Mouse (Mus musculus) c-Kit-positive CD71-negative TER-119-negative erythroid progenitor cells, embryonic 14.5 days (primary cell): ENCODE measurements around the gene 4933427I04Rik.

Experiments
- DNase-seq: peaks from one replicate; pipeline ENCODE4 v3.0.0-alpha.2; 2013; ENCODE audit warnings: low read depth

4933427I04Rik gene

DNA sequence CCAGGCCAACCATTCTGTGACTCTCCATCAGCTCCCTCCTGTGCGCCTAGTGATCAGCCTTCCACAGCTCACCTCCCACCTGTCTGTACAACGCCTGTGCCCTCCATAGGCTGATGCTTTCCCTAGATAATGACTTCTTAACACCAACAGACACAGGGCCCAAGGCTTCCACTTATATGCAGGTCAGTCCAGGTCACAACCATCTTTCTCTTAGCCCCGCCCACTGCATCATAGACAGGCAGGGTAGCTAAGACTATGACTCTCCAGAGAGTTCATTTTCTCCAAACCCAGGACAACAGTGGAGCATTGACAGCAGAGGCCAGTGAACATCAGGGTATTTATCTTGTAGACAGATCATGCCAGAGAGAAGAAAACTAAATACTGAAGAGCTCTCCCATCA is at the start of gene 4933427I04Rik:
4933427I04Rik (plus strand) TSS at position 301 of the 400 bp plus-strand sequence.
- no peak for DNase-seq

DNA sequence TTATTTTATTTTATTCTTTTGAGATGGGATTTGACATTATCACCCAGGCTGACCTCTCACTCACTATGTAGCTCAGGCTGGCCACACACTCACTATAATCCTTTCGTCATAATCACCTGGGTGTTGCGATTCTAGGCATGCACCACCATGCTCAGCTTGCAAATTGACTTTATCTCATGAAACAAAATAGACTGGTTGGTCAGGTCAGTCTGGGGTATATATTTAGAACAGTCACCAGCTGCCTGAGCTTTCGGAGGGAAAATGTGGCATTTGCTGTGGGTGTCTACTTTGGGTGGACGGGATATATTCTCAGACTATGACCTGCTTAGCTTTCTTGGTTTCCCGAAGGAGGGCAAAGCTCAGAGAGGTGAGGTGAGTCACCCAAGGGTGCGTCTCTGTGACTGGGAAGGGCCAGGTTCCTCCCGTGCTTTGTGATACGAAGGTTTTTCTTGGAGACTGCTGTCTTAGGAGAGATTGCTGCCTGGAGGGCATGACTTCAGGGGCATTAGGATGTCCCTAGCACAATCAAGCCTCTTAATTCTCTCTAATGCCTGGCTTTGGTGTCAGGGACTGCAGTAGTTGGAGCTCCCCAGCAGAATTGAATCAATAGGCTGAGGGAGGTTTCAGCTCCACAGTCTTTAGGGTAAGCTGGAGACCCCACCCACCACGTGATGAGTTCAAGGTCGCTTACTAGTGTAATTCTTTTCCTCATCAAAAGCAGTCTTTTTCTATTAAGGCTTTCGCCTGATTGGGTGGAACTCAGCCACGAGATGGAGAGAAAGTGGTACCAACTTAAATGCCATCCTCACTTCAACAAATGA is 48.8 kb upstream of the 4933427I04Rik start:
- DNase-seq = no peak

DNA sequence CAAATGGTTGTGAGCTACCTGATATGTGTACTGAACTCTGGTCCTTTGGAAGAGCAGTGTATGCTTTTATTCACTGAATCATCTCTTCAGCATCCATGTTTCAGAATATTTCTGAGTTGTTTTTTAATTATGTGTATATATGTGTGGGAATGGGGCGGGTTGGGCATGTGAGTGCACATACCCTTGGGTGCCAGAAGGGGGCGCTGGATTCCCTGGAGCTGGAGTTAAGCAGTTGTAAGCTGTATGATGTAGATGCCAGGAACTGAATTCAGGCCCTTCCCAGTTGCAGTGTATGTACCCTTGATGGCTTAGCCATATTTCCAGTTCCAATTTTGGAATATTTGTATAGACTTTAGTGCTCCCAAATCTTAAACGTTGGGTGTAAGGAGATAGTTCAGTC is 47.0 kb upstream of the 4933427I04Rik start:
- DNase-seq = no peak

DNA sequence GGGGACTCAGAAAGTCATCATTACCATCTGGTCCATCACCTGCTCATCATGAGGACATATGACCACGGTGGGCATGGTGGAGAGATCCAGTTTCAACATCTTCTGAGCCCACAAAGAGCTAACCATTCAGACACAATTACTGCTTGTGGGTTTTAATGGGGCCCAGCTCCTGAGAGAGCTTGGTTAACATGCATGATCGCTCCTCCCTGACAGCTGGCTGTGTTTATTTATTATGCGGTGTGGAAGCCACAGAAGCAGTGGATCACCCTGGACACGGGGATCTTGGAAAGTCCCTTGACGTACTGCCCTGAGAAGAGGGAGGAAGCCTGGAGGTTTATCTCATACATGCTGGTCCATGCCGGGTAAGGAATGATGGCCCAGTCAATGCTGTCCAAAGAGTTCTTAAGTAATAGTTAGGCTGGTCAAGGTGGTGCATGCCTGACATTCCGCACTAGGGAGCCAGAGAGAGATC is 45.4 kb upstream of the 4933427I04Rik start:
- DNase-seq = no peak

DNA sequence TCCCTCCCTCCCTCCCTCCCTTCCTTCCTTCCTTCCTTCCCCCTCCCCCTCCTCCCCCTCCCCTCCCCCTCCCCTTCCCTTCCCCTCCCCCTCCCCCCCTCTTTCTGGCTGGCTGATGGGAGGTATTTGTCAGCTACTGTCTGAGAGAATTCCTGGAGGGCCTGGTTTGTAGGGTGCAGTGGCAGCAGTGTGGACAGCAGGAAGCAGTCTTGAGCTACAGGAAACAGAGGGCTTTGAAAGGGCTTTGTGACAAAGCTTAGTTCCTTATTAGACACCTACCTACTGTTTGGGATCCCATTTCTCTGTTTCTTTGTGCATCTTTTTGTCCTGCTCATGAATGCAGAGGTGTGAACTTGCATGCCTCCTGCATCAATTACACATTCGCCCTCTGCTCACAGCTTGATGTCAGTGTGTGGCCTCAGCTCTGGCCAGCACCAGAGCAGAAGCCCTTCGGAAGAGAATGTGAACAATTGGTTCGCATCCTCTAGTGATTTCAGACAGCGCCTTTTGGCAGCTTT is 40.3 kb upstream of the 4933427I04Rik start:
- no peak for DNase-seq

DNA sequence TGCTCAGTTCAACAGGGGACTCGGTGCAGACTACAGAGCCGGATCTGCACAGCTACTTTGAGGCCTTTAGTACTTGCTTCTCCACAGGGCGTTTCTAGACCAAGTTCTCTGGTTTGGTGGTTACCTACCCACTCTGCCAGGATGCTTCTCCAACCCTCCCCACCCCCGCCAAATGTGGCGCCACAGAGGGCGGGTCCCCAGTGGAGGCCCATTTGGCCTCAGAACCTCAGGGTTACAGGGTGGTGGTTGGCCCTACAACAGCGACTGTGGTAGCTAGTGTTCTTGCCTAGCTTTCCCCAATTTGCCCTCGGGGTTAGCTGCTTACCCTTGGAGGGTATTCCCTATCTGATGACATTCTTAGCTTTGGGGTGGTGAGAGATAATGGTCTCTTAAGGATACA is 17.4 kb upstream of the 4933427I04Rik start:
- DNase-seq = no peak

DNA sequence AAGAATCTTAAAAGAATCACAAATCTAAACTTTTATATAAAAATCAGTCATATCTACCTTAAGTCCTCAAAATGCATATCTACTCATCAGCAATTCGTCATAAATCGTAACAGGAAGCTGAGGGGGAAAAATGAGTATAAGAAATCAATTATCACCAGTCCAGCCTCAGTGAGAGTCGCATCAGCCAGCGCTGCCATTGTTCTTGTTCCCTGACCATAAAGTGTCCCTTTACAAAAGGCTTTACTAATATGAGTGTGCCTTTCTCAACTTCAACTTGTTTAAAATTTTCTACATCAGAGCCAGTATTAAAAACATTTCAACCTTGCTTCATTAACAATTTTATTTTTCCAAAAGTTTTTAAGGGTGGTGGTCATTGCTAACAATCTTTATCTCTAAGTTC is 2.6 kb upstream of the 4933427I04Rik start:
- DNase-seq = no peak

DNA sequence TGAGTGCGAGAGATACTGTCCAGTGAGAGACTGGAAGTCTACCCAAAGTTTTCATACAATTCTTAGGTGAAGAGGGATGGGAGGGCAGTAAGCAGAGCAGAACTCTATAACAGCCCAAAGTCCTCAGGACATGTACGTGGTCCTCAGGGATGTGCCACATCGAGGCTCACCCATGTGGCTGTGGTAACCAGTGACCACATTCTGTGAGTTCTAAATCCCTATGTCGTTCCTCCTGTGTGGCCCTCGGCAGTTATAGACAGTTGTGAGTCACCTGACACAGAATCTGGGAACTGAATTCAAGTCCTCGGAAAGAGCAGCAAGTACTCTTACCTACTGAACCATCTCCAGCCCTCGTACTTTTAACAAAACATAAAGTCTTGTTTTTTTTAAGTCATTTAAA is 1.4 kb upstream of the 4933427I04Rik start:
- DNase-seq = no peak

DNA sequence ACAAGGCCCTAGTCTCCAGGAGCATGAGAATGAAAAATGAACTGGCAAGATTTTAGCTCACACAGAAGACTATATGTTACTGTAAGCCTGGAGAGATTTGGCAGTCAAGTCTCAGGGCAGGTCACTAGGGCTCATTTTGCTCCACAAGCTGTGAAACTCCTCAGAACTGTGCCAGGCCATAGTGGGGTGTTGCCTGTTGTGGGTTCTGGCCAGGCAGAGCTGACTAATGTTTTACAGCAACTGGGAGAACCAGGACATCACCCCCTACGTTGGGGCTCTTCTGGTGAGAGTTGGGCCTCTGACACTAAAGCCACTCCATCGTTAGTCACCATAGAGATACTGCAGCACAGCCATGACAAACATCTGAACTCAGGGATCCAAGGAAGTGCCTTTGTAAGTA is 324 bp downstream of the 4933427I04Rik start:
- DNase-seq = no peak

DNA sequence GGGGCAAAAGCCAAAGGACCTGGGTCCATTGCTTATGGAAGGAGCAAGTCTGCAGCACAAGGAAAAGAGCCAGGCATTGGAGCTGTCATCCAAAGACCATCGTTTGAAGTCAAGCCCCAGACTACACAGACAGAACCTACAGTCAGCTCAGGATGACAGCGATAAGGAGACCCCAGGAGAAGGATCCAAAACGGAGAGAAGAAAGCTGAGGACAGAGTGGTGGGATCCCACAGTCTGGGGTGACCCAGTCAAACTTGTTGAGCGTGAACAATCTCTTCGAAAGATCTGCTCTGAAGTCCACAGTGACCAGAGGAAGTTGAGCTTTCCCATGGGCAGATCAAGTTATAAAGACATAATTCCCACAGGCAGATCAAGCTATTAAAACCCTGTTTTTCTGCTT is 1.1 kb downstream of the 4933427I04Rik start:
- no peak for DNase-seq

DNA sequence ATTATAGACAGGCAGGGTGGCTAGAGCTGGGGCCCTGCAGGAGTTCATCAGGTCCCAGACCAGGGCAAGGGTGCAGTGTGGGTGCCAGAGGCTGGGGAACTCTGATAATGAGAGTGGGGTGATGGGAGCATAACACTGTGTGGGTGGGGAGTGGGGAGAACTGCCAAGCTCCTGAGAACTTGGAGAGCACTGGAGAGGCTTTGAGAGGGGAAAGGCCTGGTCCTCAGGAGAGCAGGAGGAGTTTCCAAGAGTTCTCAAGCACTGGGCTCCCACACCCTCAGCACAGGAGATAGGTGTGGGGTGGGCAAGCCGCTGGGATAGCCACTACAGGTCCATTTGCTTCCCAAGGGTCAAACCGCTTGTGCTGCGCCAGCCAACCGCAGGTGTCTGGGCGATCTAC is 34.2 kb downstream of the 4933427I04Rik start:
- DNase-seq = no peak

DNA sequence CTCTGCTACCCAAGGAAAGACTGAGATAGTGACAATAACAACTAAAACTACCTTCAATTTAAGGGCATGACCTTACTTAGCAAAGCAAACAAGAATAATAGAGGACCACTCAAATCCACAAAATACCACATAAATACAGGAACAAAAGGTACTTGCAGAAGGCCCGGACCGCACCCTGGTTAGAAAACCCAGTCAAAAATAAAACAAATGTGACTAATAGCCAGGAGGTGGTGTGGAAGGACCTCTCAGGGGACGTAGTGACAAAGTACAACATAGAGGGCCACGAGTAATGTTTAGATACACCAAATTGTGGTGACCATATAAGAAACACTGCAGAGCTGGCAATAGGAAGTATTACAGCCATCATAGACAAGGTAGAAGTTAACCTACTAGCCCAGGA is 34.8 kb downstream of the 4933427I04Rik start:
- DNase-seq = no peak

DNA sequence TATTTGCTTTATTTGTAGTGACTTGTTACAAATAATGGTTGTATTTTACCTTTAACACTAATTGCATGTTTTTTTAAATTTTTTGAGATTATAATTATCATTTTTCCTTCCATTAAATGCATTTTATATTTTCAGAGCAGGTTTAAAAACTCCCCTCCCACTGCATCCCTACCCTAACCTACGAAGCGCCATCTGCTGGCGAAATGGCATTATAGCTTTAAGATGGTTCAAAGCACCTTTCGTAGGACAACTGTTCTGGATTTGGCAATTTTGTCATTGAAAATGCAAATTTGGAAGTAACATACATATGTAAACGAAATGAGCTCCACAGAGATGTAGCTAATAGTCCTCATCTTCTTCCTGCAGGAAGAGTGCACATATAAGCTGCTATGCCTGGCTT is 39.2 kb downstream of the 4933427I04Rik start:
- DNase-seq = no peak

DNA sequence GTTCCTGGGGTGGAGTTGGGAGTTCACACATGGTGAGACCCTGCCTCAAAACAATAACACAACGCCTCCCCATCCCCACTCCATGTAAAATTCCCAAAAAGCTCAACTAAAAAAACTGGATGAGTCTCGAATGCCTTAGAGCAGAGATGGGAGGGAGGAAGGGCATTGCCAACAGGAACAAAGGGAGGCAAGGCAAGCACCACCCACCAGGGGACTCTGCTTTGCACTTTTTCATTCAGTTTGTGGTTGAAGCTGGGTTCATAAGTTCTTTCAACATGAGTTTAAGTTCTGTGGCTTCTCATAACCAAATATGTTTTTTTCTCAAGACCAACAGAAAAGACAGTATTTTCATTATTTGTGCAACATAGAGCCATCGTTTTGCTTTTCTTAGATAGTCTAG is 44.0 kb downstream of the 4933427I04Rik start:
- no peak for DNase-seq

DNA sequence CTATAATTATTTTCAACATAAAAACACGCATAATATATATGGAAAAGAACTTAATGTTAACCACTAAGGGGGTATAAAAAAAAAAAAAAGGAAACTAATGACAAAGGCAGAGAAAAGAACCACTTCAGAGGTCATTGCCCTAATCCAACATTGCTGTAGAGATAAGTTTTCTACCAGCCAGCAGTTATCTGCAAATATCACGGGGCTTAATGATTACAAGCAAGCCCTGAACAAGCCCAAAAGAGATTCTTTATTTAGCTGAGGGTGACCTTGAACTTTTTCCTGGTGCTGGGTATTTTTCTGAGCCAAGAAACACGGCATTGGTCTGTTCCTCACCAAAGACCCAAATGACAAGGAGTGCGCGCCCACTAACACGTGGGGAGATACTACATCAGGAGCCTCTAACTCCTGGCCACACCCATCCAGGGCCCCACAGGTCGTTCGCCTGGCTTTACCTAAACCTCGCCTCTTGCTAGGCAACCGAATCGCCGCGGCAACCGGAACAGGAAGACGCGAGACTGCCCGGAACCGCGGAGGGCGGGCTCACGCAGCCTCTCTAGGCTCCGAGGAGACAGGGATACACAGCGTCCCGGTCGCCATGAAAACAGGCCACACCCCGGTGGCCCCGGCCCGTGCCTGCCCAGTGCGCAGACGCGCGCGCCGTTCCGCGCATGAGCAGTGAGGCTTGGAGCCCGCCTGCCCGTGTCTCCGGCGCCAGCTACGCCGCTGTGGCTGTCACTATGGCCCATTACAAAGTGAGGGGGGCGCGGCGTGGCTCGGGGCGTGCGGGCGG is 45.0 kb downstream of the 4933427I04Rik start, which contains the start of gene Mycbp:
Mycbp (plus strand) TSS at position 500 of the 793 bp plus-strand sequence.
- peak; percentile 91 for DNase-seq

DNA sequence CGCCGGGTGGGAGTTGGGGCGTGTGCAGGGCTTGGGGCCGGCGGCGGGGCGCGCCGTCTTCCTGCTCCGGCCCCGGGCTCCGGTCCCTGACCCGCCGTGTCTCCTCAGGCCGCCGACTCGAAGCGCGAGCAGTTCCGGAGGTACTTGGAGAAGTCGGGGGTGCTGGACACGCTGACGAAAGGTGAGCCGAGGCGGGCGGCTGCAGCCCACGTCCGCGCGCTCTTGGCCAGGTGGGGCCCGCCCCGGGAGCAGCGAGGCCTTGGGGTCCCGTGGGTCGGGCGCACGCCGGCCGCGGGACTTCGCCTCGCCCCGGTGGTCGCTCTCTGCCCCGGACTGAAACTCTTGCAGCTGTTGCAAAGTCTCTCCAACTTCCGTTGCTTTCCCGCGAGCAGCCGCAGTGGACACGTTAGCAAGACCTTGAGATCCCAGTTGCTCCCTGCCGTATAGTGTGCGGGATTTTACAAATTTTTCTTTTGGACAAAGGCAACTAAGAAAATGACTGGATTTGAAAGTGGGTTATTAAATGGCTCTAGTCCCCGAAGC is 45.7 kb downstream of the 4933427I04Rik start:
- DNase-seq = no peak

DNA sequence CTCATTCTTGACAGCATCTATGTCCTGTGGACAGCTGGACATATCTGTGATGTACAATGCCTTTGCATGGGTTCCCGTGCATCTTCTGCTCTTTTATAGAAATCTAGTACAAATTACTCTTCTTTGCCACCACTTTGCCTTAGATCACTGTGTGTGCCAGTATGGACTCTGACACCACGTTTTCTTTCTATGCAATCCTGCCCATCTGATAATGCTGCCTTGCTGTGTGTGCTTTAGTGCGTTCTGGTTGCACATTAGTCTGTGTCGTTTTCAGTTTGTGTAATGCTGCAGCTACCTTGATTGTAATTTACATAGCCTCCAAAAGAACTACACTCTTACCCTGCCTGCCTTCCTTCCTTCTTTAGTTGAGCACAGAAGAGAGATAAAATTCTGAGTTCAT is 52.0 kb downstream of the 4933427I04Rik start:
- no peak for DNase-seq

DNA sequence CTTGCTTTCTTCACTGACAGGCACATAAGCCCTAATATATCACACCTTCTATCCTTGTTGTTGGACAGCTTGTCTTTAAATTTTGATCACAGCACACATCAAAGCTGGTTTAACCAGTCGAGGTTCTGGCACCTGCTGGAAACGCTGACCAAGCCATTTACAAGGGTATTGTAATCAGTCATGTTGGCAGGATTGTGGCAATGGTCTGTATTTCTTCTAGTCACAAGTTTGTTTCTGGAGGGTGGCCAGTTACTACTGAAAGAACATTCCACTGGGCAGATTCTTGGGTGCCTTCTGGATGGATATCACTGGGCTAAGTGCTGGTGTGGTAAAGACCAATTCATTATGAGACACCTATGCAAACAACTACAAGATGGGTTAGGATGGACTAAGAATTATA is 53.0 kb downstream of the 4933427I04Rik start:
- DNase-seq = no peak
